Mouse (Mus musculus) C2C12 (cell line): ENCODE data around the gene Scgb1a1.

Experiments
- CEBPB ChIP-seq: IDR thresholded peaks from one replicate; pipeline ENCODE4 v1.6.1; 2011; ENCODE audit warnings: low read depth, mild to moderate bottlenecking, control low read depth, moderate library complexity
- CTCF ChIP-seq: IDR thresholded peaks from one replicate; pipeline ENCODE4 v1.5.1; 2011; ENCODE audit not compliant: control insufficient read depth, insufficient read depth, insufficient read length
- MYOD1 ChIP-seq: IDR thresholded peaks from one replicate; pipeline ENCODE4 v1.6.1; 2011; ENCODE audit warnings: low read depth; ENCODE audit not compliant: control insufficient read depth, insufficient read length
- MYOG ChIP-seq: IDR thresholded peaks from one replicate; pipeline ENCODE4 v1.6.1; 2011; ENCODE audit not compliant: control insufficient read depth, insufficient read length; ENCODE audit errors: extremely low read depth
- USF1 ChIP-seq: IDR thresholded peaks from one replicate; pipeline ENCODE4 v1.6.1; 2011; ENCODE audit warnings: low read depth, mild to moderate bottlenecking, control low read depth, moderate library complexity

DNA sequence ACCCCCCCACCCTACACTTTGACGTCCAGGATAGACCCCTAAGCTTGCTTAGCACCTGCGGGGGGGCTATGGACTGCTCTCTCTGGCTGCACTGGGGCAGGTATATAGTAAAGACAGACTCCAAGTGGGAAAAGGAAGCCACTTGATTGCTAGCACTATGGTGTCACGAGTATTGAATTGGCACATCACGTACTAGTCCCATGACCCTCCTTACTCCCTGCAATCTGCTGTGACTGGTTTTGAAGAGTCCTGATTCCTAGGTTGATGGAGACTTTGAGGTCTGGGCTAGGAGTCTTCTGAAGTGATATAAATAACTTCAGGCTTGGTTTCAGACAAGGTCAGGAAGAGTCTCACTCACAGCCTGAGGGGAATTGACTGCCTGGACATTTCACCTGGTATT is 2.4 kb upstream of the Scgb1a1 start:
- TF ChIP-seq MYOG = no peak
- TF ChIP-seq CTCF = no peak
- no peak for TF ChIP-seq MYOD1
- TF ChIP-seq CEBPB = no peak
- TF ChIP-seq USF1 = no peak
